Mouse (Mus musculus) thymus, postnatal 14 days (tissue): ENCODE measurements around the gene Slc25a40.

ENCODE experiments used
- DNase-seq: peaks from one replicate; pipeline ENCODE4 v3.0.0; 2021

Slc25a40 gene

GRCm38 (mm10) chr5:8491778-8492177 lies 69.1 kb downstream of the Slc25a40 start:
- DNase-seq, result no peak
